Mouse (Mus musculus) embryonic facial prominence, embryonic 14.5 days (tissue): ENCODE results near the gene Sirt7. TPM values are rescaled to one million over a fixed set of nuclear protein-coding genes. Genes with fewer than 3 reads are reported as not detected.

Experiments used
- ATAC-seq: fragments of 200-750 bp; cut with Nextera tagmentation; 2 replicates; pipeline ENCODE4 v1.8.0; 2017; ENCODE audit warnings: low read depth, moderate number of reproducible peaks, moderate TSS enrichment
- DNase-seq: peaks from one replicate; pipeline ENCODE4 v3.0.0-alpha.2; 2015; ENCODE audit warnings: low spot score
- H3K27ac ChIP-seq: fragments of 300-500 bp; sonication (generic); replicated peaks from 2 replicates; pipeline ENCODE4 v1.5.1; 2014; ENCODE audit warnings: low read depth, mild to moderate bottlenecking, low read length, moderate library complexity
- H3K27me3 ChIP-seq: fragments of 300-500 bp; sonication (generic); replicated peaks from 2 replicates; pipeline ENCODE4 v1.6.1; 2014; ENCODE audit warnings: low read length; ENCODE audit not compliant: control insufficient read depth, insufficient read depth
- H3K36me3 ChIP-seq: fragments of 300-500 bp; sonication (generic); 2 replicates; pipeline ENCODE4 v1.6.1; 2014; ENCODE audit warnings: low read length, mixed read lengths; ENCODE audit not compliant: control insufficient read depth, insufficient read depth
- H3K4me1 ChIP-seq: fragments of 300-500 bp; sonication (generic); 2 replicates; pipeline ENCODE4 v1.6.1; 2014; ENCODE audit warnings: antibody characterized with exemption, low read length; ENCODE audit not compliant: control insufficient read depth, insufficient read depth
- H3K4me2 ChIP-seq: fragments of 300-500 bp; sonication (generic); 2 replicates; pipeline ENCODE4 v1.6.1; 2014; ENCODE audit warnings: low read depth, mild to moderate bottlenecking, low read length, moderate library complexity, mixed read lengths
- H3K4me3 ChIP-seq: fragments of 300-500 bp; sonication (generic); 2 replicates; pipeline ENCODE4 v1.5.1; 2014; ENCODE audit warnings: low read depth, mild to moderate bottlenecking, low read length
- H3K9ac ChIP-seq: fragments of 300-500 bp; sonication (generic); 2 replicates; pipeline ENCODE4 v1.6.1; 2014; ENCODE audit warnings: low read depth, mild to moderate bottlenecking, low read length, moderate library complexity, mixed read lengths
- H3K9me3 ChIP-seq: fragments of 300-500 bp; sonication (generic); 2 replicates; pipeline ENCODE4 v1.6.1; 2016; ENCODE audit warnings: low read length; ENCODE audit not compliant: control insufficient read depth
- WGBS: fragments of 180-500 bp; shearing (Covaris S2); extraction: QIAGEN DNeasy Blood & Tissue Kit; methylation state at CpG from one replicate; pipeline ENCODE4 v1.1.7; 2014; 5-methylcytosine and 5-hydroxymethylcytosine counted together
- polyA plus RNA-seq: library from polyadenylated mRNA; unstranded; fragments of >200 nt; fragmentation: Nextera tagmentation; extraction: Ambion mirVana; gene quantifications from 2 replicates; pipeline ENCODE4 v1.2.1, GENCODE M21; 2014

The Sirt7 gene
- polyA plus RNA-seq, 1 experiment from 2014 or later = 21.8 TPM

- peak overlapping the region; percentile 64 for H3K4me2 ChIP-seq
- DNase-seq (peak; percentile 65), ATAC-seq (no peak)
- peaks cover 46% of the 10 kb centered on the region for H3K36me3 ChIP-seq
- peaks cover 11% of the 10 kb centered on the region for H3K4me1 ChIP-seq
- peaks cover 4% of the 10 kb centered on the region; the same call in 1 of the 2 replicates for H3K9me3 ChIP-seq
- peak overlapping the region; percentile 96; the same call in 1 of the 2 replicates for H3K27ac ChIP-seq
- H3K4me3 ChIP-seq = peak overlapping the region; percentile 88
- H3K9ac ChIP-seq = peak overlapping the region; percentile 94
- 57% methylated on average over 15 of the region's 15 CpGs for WGBS
- no peaks in the 10 kb centered on the region for H3K27me3 ChIP-seq
Observed at GRCm38 (mm10) chr11:120579316-120580107, 45.5 kb downstream of the Sirt7 start.

- Histone ChIP-seq H3K4me2 (no peak overlapping the region), H3K27me3 (no peaks in the 10 kb centered on the region), H3K27ac (no peak overlapping the region), H3K4me3 (no peak overlapping the region), H3K9ac (0 out of 2 replicates have a peak overlapping the region, but pooled peaks have one; percentile 94), H3K36me3 (peaks cover 38% of the 10 kb centered on the region), H3K9me3 (peaks cover 1% of the 10 kb centered on the region; the same call in 1 of the 2 replicates), H3K4me1 (peaks cover 16% of the 10 kb centered on the region)
- DNase-seq = no peak
- no peak for ATAC-seq
- WGBS = 70% methylated on average over 11 of the region's 11 CpGs
Observed at GRCm38 (mm10) chr11:120578694-120579243, 46.3 kb downstream of the Sirt7 start.

GRCm38 (mm10) chr11:120578024-120578693, 46.9 kb downstream of the Sirt7 start:
- H3K9me3 ChIP-seq = no peaks in the 10 kb centered on the region
- no peak overlapping the region for H3K4me3 ChIP-seq
- H3K27me3 ChIP-seq = no peaks in the 10 kb centered on the region
- peaks cover 16% of the 10 kb centered on the region for H3K4me1 ChIP-seq
- H3K9ac ChIP-seq = 0 out of 2 replicates have a peak overlapping the region, but pooled peaks have one; percentile 36
- WGBS = 74% methylated on average over 9 of the region's 10 CpGs
- H3K27ac ChIP-seq = no peak overlapping the region
- H3K4me2 ChIP-seq = no peak overlapping the region
- H3K36me3 ChIP-seq = peaks cover 33% of the 10 kb centered on the region
- DNase-seq (no peak), ATAC-seq (no peak)

- DNase-seq = no peak
Observed at GRCm38 (mm10) chr11:120577211-120578023, 47.6 kb downstream of the Sirt7 start.

GRCm38 (mm10) chr11:120576365-120576981, 48.6 kb downstream of the Sirt7 start:
- H3K9ac ChIP-seq = no peak overlapping the region
- no peak for ATAC-seq
- H3K4me2 ChIP-seq = no peak overlapping the region
- H3K9me3 ChIP-seq = no peaks in the 10 kb centered on the region
- no peak overlapping the region for H3K27ac ChIP-seq
- 86% methylated on average over 3 of the region's 3 CpGs for WGBS
- DNase-seq = no peak
- peaks cover 19% of the 10 kb centered on the region for H3K4me1 ChIP-seq
- no peak overlapping the region for H3K4me3 ChIP-seq
- H3K27me3 ChIP-seq = no peaks in the 10 kb centered on the region
- H3K36me3 ChIP-seq = peaks cover 34% of the 10 kb centered on the region

More at GRCm38 (mm10) chr11:120577211-120578023, 47.6 kb downstream of the Sirt7 start:
- Histone ChIP-seq H3K9ac (0 out of 2 replicates have a peak overlapping the region, but pooled peaks have one; percentile 36), H3K4me3 (no peak overlapping the region), H3K4me1 (peaks cover 16% of the 10 kb centered on the region), H3K9me3 (no peaks in the 10 kb centered on the region), H3K27ac (no peak overlapping the region), H3K4me2 (no peak overlapping the region), H3K27me3 (no peaks in the 10 kb centered on the region), H3K36me3 (peaks cover 33% of the 10 kb centered on the region)
- no peak for ATAC-seq
- 81% methylated on average over 7 of the region's 7 CpGs for WGBS

GRCm38 (mm10) chr11:120575940-120576339, 49.1 kb downstream of the Sirt7 start:
- Histone ChIP-seq H3K4me3 (no peak overlapping the region), H3K27me3 (no peaks in the 10 kb centered on the region), H3K9me3 (no peaks in the 10 kb centered on the region), H3K27ac (no peak overlapping the region), H3K36me3 (peaks cover 40% of the 10 kb centered on the region), H3K4me1 (peaks cover 25% of the 10 kb centered on the region), H3K9ac (no peak overlapping the region), H3K4me2 (no peak overlapping the region)
- ATAC-seq = no peak
- DNase-seq = no peak

- peaks cover 47% of the 10 kb centered on the region for H3K36me3 ChIP-seq
- H3K9ac ChIP-seq = 0 out of 2 replicates have a peak overlapping the region, but pooled peaks have one; percentile 97
- H3K9me3 ChIP-seq = no peaks in the 10 kb centered on the region
- DNase-seq = no peak
- H3K4me1 ChIP-seq = peaks cover 20% of the 10 kb centered on the region
- H3K27ac ChIP-seq = no peak overlapping the region
- no peak for ATAC-seq
- H3K27me3 ChIP-seq = no peaks in the 10 kb centered on the region
- no peak overlapping the region for H3K4me3 ChIP-seq
- 77% methylated on average over 2 of the region's 2 CpGs for WGBS
- H3K4me2 ChIP-seq = no peak overlapping the region
Observed at GRCm38 (mm10) chr11:120575046-120575445, 50.0 kb downstream of the Sirt7 start.

GRCm38 (mm10) chr11:120574278-120574600, 50.8 kb downstream of the Sirt7 start:
- H3K27ac ChIP-seq = peak overlapping the region; percentile 96
- H3K9ac ChIP-seq = peak overlapping the region; percentile 97
- DNase-seq (no peak), ATAC-seq (no peak)
- H3K27me3 ChIP-seq = no peaks in the 10 kb centered on the region
- H3K36me3 ChIP-seq = peaks cover 46% of the 10 kb centered on the region
- H3K9me3 ChIP-seq = no peaks in the 10 kb centered on the region
- peak overlapping the region; percentile 83 for H3K4me3 ChIP-seq
- H3K4me2 ChIP-seq = peak overlapping the region; percentile 92
- WGBS = 40% methylated on average over 5 of the region's 5 CpGs
- peaks cover 17% of the 10 kb centered on the region for H3K4me1 ChIP-seq
